Mouse (Mus musculus): Measurements from ENCODE around the gene Wsb2. TPM values are rescaled to one million over a fixed set of nuclear protein-coding genes. Genes with fewer than 3 reads are reported as not detected.
A peak's percentile ranks its signal among the peaks of the same experiment; 100 is the strongest.

Gene Wsb2
- polyA plus RNA-seq, 2 experiments = 59.5 to 69.4 TPM

- Histone ChIP-seq H3K9me3 (ENCODE audit: control insufficient read depth, low read length) (no peaks in the 10 kb centered on the region), H3K9ac (ENCODE audit: low read depth, low read length, severe bottlenecking) (peak within 1 kb of the TSS; percentile 43), H3K4me3 (replicated peaks; ENCODE audit: low read length) (peak within 1 kb of the TSS; percentile 54), H3K36me3 (ENCODE audit: control insufficient read depth, insufficient read depth, low read length) (no peaks in the 10 kb centered on the region), H3K27me3 (ENCODE audit: control insufficient read depth, insufficient read depth, low read length) (peaks cover 51% of the 10 kb centered on the region), H3K4me1 (ENCODE audit: control insufficient read depth, insufficient read depth, low read length) (no peaks in the 10 kb centered on the region), H3K4me2 (replicated peaks; ENCODE audit: low read depth, low read length, severe bottlenecking) (peak within 1 kb of the TSS; percentile 97), H3K27ac (replicated peaks; ENCODE audit: low read depth, low read length) (no peak within 1 kb of the TSS)
- no peak for TF ChIP-seq POLR2A (IDR thresholded peaks at IDR 0.05; ENCODE audit: borderline replicate concordance, extremely low read depth, insufficient read depth, insufficient read length)
- ATAC-seq (ENCODE audit: low FRiP score, low read depth) = peak; percentile 50; the same call in 1 of the 2 replicates
- DNase-seq (ENCODE audit: low spot score) = no peak
- WGBS = under 1% methylated on average over 68 of the region's 89 CpGs
These were observed 56.7 kb downstream of the Wsb2 start, which contains the start of gene Ksr2 for GRCm38 (mm10) chr5:117413507-117414501. Ksr2 (plus strand) TSS chr5:117414000.

- Histone ChIP-seq H3K4me1 (ENCODE audit: control insufficient read depth, insufficient read depth, low read length) (no peaks in the 10 kb centered on the region), H3K27me3 (ENCODE audit: control insufficient read depth, insufficient read depth, low read length) (peaks cover 51% of the 10 kb centered on the region), H3K36me3 (ENCODE audit: control insufficient read depth, insufficient read depth, low read length) (no peaks in the 10 kb centered on the region), H3K27ac (replicated peaks; ENCODE audit: low read depth, low read length) (no peak overlapping the region), H3K9me3 (ENCODE audit: control insufficient read depth, low read length) (no peaks in the 10 kb centered on the region), H3K4me2 (replicated peaks; ENCODE audit: low read depth, low read length, severe bottlenecking) (peak overlapping the region; percentile 97), H3K4me3 (replicated peaks; ENCODE audit: low read length) (peak overlapping the region; percentile 54), H3K9ac (ENCODE audit: low read depth, low read length, severe bottlenecking) (no peak overlapping the region)
- whole genome bisulfite sequencing = 4% methylated on average over 10 of the region's 10 CpGs
- TF ChIP-seq POLR2A (IDR thresholded peaks at IDR 0.05; ENCODE audit: borderline replicate concordance, extremely low read depth, insufficient read depth, insufficient read length) = no peak
- no peak for ATAC-seq (ENCODE audit: low FRiP score, low read depth)
- no peak for DNase-seq (ENCODE audit: low spot score)
These were observed 57.5 kb downstream of the Wsb2 start for GRCm38 (mm10) chr5:117414611-117415010.

GRCm38 (mm10) chr5:117415011-117415912 lies 58.2 kb downstream of the Wsb2 start:
- 35% methylated on average over 15 of the region's 19 CpGs for WGBS

GRCm38 (mm10) chr5:117417442-117417841 lies 60.3 kb downstream of the Wsb2 start:
- H3K9me3 ChIP-seq (ENCODE audit: control insufficient read depth, low read length) = no peaks in the 10 kb centered on the region
- H3K4me2 ChIP-seq (replicated peaks; ENCODE audit: low read depth, low read length, severe bottlenecking) = no peak overlapping the region
- H3K4me3 ChIP-seq (replicated peaks; ENCODE audit: low read length) = no peak overlapping the region
- WGBS = 77% methylated on average over 2 of the region's 2 CpGs
- TF ChIP-seq POLR2A (IDR thresholded peaks at IDR 0.05; ENCODE audit: borderline replicate concordance, extremely low read depth, insufficient read depth, insufficient read length) = no peak
- no peak overlapping the region for H3K9ac ChIP-seq (ENCODE audit: low read depth, low read length, severe bottlenecking)
- H3K4me1 ChIP-seq (ENCODE audit: control insufficient read depth, insufficient read depth, low read length) = no peaks in the 10 kb centered on the region
- H3K27ac ChIP-seq (replicated peaks; ENCODE audit: low read depth, low read length) = no peak overlapping the region
- H3K27me3 ChIP-seq (ENCODE audit: control insufficient read depth, insufficient read depth, low read length) = peaks cover 44% of the 10 kb centered on the region
- DNase-seq (ENCODE audit: low spot score) = no peak
- no peaks in the 10 kb centered on the region for H3K36me3 ChIP-seq (ENCODE audit: control insufficient read depth, insufficient read depth, low read length)
- no peak for ATAC-seq (ENCODE audit: low FRiP score, low read depth)

More at GRCm38 (mm10) chr5:117415011-117415912, 58.2 kb downstream of the Wsb2 start:
- no peak overlapping the region for H3K27ac ChIP-seq (replicated peaks; ENCODE audit: low read depth, low read length)
- no peak overlapping the region for H3K4me2 ChIP-seq (replicated peaks; ENCODE audit: low read depth, low read length, severe bottlenecking)
- H3K9me3 ChIP-seq (ENCODE audit: control insufficient read depth, low read length) = no peaks in the 10 kb centered on the region
- ATAC-seq (ENCODE audit: low FRiP score, low read depth) (no peak), DNase-seq (ENCODE audit: low spot score) (no peak)
- no peaks in the 10 kb centered on the region for H3K4me1 ChIP-seq (ENCODE audit: control insufficient read depth, insufficient read depth, low read length)
- no peak for TF ChIP-seq POLR2A (IDR thresholded peaks at IDR 0.05; ENCODE audit: borderline replicate concordance, extremely low read depth, insufficient read depth, insufficient read length)
- H3K4me3 ChIP-seq (replicated peaks; ENCODE audit: low read length) = no peak overlapping the region; the same call in 1 of the 2 replicates
- H3K36me3 ChIP-seq (ENCODE audit: control insufficient read depth, insufficient read depth, low read length) = no peaks in the 10 kb centered on the region
- H3K9ac ChIP-seq (ENCODE audit: low read depth, low read length, severe bottlenecking) = no peak overlapping the region
- H3K27me3 ChIP-seq (ENCODE audit: control insufficient read depth, insufficient read depth, low read length) = peaks cover 51% of the 10 kb centered on the region

Other genes with a start within 250 kb of the Wsb2 start
- 74.7 and 91.8 TPM in 2 replicates for gene Suds3, start 241.2 kb upstream of the Wsb2 start, polyA plus RNA-seq (2012; rRNA removed)
- gene Suds3, start 241.2 kb upstream of the Wsb2 start, polyA plus RNA-seq (2014; fragmentation: Nextera tagmentation; extraction: Ambion mirVana) = 43.8 and 46.3 TPM in 2 replicates
- 7.1 and 7.4 TPM in 2 replicates for gene Taok3, start 237.2 kb upstream of the Wsb2 start, polyA plus RNA-seq (2012; rRNA removed)
- gene Taok3, start 237.2 kb upstream of the Wsb2 start, polyA plus RNA-seq (2014; fragmentation: Nextera tagmentation; extraction: Ambion mirVana) = 14.3 and 15.8 TPM in 2 replicates
- gene Pebp1, start 69.7 kb upstream of the Wsb2 start, polyA plus RNA-seq (2012; rRNA removed) = 547 and 736 TPM in 2 replicates
- 706 and 740 TPM in 2 replicates for gene Pebp1, start 69.7 kb upstream of the Wsb2 start, polyA plus RNA-seq (2014; fragmentation: Nextera tagmentation; extraction: Ambion mirVana)
- gene Vsig10, start 38.2 kb upstream of the Wsb2 start, polyA plus RNA-seq (2012; rRNA removed) = 10.3 and 14.0 TPM in 2 replicates
- gene Vsig10, start 38.2 kb upstream of the Wsb2 start, polyA plus RNA-seq (2014; fragmentation: Nextera tagmentation; extraction: Ambion mirVana) = 4.5 and 6.8 TPM in 2 replicates
- 54.3 and 54.7 TPM in 2 replicates for gene Rfc5, start 31.7 kb downstream of the Wsb2 start, polyA plus RNA-seq (2012; rRNA removed)
- gene Rfc5, start 31.7 kb downstream of the Wsb2 start, polyA plus RNA-seq (2014; fragmentation: Nextera tagmentation; extraction: Ambion mirVana) = 73.1 and 74.7 TPM in 2 replicates
- gene Ksr2, start 56.7 kb downstream of the Wsb2 start, polyA plus RNA-seq (2012; rRNA removed) = 0.12 and 0.13 TPM in 2 replicates
- gene Ksr2, start 56.7 kb downstream of the Wsb2 start, polyA plus RNA-seq (2014; fragmentation: Nextera tagmentation; extraction: Ambion mirVana) = 0.08 and 0.12 TPM in 2 replicates